Mouse (Mus musculus) kidney, adult 2 months (tissue): ENCODE measurements around the gene Prex1.

Experiments
- CTCF ChIP-seq: fragments of 200-500 bp; conservative IDR thresholded peaks from 2 replicates; pipeline ENCODE4 v1.5.1; 2011; ENCODE audit warnings: low read depth, mild to moderate bottlenecking, control low read depth, low read length, moderate library complexity, mixed read lengths; ENCODE audit not compliant: insufficient read depth, insufficient read length
- POLR2A ChIP-seq: fragments of 200-500 bp; IDR thresholded peaks from one replicate; pipeline ENCODE4 v1.6.1; 2011; ENCODE audit warnings: low read depth, low read length, control low read depth

GRCm38 (mm10) chr2:166712310-166712709, 1.3 kb downstream of the Prex1 start:
- no peak for TF ChIP-seq POLR2A
- TF ChIP-seq CTCF = no peak
